Mouse (Mus musculus) mouse trophoblast stem cell (cell line): ENCODE results near the gene Rp9.

ENCODE experiments used
- in situ Hi-C, 2 experiments: fragments of 300-500 bp; cut with MseI, MboI; formaldehyde crosslinking; loops; 2 replicates in 1 of 2; 3 replicates in 1 of 2; pipeline ENCODE4 v1.15.1; 2025

Gene Rp9

DNA sequence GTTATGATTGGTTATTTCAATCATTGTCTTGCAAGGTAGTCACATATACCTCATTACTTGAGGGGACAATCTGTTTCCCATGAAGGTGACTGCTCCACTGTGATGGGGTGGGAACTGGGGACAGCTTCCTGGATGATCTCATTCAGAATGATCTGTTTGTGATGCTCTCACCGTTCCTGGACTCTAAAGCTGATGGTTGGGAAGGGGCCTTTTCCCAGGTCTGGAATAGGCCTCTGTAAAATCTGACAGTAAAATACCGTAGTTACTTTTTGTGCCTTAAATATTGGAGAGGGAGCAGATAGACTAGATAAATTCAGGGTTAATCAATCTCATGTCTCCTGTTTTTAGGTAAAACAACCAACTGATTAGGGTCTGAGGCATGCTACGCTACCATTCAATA is at the start of gene Rp9:
Gene Rp9, minus strand, starts transcription at position 101 of the 400 bp plus-strand sequence.
- in situ Hi-C loops: no loop called here

DNA sequence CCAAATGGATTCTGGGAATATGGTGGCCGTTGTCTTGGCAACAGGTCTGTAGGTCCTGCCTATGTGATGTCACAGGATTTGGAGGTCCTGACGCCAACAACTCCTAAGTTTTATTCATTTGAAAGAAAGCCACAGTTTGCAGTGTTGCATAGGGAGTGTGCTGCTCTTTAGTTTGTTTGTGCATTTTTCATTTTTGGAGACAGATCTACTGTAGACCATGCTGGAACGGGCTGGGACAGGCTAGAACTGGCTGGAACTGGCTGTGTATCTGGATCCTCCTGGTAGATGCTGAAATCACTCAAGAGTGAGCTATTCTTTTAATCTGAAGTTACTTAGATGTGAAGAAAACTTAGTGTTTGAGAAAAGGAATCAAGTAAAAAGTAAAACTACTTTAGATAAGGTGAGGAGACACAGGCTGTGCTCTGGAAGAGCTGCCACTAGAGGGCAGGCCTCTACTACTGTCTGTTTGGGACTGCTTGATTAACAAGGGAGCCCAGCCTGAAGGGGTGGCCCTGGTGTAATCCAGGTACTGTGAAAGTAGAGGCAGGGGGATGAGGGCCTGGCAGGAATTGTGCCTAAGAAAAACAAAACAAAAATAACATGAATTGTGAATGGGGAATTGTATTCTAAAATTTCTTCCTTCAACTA is 49.0 kb upstream of the Rp9 start:
- in situ Hi-C loops: no loop called here

DNA sequence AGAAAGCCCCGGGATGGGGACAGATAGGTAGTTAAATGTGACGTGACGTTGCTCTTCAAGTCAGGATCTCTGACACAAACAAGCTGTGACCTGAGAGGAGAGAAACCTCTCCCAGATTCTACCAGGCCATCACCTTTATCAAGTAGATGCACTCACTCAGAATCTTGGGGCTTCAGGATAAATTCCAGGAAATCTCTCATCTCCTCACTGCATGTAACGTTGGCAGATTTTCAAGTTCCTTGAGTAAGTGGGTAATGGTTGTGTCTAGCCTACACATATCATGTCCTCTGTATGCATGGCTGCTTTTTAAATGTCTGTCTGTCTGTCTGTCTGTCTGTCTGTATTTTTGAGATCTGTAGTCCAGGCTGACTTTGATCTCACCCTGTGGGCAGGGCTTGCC is 45.5 kb upstream of the Rp9 start:
- in situ Hi-C loops: no loop called here

DNA sequence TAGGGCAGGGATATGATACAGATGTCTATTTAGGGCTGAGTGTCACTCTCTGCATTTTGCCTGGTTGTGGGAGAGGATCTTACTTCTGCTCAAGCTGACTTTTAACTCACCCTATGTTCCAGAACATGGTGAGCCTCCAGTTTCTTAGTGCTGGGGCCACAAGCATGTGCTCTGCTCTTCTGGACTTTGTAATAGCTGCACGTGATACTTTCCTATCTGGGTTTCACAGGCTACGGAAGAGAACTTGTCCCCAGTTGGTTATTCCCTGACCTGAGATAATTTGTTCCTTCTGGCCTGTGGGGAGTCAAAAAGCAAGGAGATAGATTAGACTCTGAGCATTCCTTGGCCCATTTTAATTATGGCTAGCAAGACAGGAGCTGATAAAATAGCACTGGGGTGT is 36.0 kb upstream of the Rp9 start:
- in situ Hi-C loops: no loop called here

DNA sequence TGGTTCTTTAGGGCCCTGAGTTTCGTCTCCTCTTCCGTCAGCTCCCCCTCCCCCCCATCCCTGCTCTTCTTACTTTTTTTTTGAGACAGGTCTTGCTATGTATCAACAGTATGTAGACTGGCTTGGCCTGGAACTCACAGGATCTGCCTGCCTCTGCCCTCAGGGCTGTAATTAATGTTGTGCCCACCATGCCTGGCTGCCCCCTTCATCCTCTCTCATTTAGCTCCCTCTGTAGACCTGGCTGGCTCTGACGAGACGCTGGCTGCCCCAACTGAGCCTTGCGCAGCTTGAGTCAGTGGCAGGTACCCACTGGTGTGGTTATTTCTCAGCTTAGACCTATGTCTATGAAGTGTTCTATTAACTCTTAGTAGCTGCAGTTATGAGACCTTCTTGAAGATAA is 34.0 kb upstream of the Rp9 start:
- in situ Hi-C loops: no loop called here

DNA sequence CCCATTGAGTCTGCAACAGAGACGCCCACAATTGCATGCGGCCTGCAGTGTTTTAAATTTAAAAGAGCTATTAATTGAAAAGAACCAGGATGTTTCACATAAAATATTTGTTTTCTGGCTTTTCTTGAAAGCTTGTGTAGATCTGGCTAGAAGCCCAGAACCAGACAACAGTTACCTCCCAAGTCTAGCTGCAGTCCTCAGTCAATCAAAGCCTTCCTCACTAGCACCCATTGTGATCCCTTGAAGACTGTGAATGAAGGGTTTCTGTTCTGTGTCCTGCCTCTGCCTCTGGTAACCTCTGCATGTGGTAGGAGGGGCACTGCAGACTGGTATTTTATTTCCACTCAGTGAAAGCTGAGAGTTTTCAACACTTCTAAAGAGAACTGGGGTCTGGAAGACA is 33.4 kb upstream of the Rp9 start:
- in situ Hi-C loops: no loop called here

DNA sequence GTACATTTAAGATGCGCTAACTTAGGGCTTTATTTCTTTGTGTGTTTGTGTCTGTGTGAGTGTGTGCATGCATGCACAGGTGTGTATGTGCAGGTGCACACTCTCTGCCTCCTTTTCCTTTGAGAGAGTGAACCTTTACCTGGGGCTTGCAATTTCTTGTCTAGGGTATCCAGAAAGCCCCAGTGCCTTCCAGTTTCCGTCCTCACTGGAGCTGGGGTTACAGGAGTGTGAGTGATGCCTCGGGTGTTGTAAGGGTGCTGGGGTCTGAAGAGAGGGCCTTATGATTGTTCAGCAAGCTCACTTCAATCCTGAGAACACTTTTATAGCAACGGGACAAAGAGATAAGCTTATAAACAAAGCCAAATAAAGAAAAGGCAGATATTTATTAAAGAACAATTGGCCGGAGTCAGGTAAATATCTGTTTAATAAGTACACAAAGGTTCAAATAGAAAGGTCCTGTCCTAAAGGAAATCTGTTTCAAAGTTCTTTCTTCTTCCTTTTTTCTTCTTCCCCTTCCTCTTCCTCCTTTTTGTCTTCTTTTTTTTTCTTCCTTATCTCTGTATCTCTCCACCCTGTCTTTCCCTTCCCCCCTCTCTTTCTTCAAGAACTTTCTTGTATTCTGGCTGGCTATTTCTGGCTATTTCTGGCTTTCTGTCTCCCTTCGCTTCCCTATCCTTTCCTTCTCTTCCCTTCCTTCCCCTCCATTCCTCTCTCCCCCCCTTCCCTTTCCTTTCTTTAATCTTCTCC is 27.7 kb upstream of the Rp9 start:
- in situ Hi-C loops: no loop called here

DNA sequence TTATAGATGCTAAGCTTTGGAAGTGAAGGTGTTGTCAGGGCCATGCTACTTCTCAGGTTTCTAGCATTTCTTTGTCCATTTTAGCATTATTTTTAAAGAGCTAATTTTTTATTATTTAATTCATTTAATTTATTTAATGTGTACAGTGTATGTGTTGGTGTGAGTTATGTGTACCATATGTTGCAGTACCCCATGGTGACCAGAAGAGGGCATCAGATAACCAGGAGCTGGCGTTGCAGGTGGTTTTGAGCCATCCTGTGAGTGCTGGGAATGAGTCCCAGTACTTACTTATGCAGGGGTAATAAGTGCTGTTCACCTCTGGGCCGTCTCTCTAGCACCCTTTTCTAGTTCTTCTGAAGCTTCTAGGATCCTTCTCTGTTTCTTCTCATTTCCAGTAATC is 25.6 kb upstream of the Rp9 start:
- in situ Hi-C loops: no loop called here

DNA sequence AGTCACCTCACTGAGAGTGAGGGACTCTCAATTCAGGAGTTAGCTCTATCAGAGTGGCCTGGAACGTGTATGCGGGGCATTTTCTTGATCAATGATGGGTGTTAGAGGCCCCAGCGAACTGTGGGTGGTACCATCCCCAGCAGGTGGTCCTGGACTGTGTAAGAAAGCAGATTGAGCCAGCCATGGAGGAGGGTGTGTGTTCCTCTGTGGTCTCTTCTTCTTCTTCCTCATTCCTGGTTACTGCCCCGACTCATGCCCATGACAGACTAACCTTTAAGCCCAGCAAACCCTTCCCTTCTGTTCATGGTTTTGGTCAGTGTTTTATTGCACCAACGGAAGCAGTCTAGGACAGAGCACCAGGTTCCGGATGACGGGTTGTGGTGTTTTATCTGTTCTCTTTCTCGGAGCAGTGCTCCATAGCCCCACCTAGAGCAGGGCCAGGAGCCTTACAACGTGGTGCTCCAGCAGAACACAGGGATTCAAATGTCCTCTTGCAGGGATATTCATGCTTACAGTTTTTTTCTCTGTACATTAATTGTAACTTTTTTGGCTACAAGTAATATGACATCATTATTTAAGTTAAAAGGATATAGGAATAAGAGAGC is 24.8 kb upstream of the Rp9 start:
- in situ Hi-C loops: no loop called here

DNA sequence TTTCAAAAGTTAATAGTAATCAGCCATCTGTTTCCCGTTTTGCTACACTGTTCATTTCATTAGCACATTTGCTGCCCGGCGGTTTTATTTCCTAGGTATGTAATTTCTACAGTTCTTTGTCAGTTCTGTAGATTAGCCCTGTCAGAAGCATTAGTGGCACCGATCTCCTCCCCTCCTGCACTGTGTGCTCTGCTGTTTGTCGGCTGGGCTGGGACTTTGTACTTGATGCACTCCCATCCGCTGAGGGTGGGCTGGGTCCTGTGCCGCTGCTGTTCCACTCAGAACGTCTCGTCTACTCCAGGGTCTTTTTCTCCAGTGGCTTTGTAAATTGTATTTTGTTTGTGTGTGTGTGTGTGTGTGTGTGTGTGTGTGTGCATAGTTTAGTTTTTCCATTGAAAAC is 19.4 kb upstream of the Rp9 start:
- in situ Hi-C loops: no loop called here

DNA sequence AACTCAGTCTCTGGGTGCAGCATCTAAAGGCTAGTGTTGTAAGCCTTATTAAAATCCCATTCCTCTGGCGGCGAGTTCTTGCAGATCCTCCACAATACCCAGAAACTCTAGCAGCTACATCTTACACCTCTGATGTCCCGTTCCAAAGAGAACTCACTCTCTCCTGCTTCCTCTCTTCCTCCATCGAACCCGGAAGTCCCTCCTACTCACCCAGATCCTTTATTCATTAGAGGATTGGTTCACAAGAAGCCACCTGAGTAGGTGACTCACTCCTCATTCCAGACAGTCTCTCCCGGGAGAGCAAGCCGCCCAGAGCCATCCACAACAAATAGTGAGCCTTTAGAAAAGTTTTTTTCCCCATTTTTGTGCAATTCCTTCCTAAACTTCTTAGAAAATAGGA is 16.7 kb upstream of the Rp9 start:
- in situ Hi-C loops: no loop called here

DNA sequence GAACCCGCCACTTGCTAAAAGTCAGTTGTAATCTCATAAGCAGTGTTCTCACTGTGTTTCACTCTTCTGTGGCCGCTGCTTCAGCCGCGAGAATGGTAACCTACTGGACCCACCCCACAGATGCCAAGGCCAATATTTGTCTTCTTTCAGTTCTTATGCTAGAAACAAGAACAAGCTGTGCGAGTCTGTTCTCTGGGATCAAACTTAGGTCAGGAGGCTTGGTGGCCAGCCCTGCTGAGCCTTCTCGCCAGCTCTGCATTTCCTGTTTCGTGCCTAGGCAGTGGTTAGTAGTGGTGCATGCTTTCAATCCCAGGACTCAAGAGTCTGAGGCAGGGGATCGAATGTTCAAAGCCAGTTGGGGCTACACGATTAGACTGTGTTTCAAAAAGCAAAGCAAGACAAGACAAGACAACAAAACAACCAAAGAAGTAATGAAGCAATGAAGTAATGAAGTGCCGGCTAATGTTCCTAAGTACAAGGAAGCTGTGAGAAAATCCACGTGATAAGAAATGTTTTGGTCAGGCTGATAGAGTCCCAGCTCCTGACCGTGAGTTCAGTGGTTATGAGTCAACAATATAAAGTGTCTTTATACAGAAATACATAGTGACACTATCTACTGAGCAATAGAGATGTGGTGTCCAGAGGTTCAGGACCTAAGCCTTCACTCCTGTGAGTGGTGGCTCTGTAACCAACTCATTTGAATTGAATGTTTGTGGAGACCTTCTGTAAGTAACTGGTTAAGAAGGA is 15.2 kb upstream of the Rp9 start:
- in situ Hi-C loops: no loop called here

DNA sequence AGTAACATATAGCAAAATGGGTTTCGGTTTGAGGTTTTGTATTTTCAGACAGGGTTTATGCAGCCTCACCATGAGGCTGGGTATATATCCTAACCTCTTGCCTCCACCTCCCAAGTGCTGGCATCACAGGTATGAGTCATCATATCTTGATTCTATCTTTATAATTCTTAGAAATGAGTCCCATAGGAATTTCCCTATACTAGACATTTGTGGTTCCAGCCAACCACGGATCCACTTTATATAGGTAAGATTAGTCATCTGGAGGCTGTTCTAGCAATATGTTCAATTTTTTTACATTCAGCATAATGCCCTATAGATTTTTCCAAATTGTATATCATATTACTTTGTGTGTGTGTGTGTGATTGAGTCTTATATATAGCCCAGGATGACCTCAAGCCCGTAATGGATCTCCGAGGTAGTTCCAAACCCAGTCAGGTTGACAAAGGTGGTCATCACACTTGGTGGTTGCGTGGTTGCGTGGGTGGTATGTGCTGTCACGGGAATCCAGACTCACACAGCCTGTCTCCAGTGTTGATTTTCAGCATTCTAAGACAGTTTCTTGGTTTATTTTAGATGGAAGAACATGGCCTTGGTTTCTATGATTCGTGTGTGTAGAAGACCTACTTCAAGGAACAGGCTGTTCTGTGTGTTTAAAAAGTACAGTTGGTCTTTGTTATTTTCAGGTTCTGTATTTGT is 14.5 kb upstream of the Rp9 start:
- in situ Hi-C loops: no loop called here

DNA sequence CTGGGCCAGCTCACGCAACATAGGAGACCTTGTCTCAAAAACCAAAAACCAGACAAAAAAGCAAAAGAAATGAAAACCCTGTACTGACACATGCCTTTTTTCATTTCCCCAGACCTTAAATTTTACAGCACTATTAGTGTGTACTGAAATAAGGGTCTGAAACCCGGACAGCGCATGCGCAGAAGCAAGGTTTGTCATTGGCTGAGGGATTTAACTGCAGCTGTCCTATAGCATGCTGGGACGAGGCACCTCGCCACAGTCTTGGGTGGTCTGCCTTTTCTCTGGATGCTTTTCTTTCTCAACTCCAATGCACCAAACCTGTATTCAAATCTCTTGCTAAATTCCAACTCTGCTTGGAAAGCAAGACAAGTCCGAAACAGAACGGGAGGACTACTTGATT is 9.4 kb upstream of the Rp9 start:
- in situ Hi-C loops: no loop called here

DNA sequence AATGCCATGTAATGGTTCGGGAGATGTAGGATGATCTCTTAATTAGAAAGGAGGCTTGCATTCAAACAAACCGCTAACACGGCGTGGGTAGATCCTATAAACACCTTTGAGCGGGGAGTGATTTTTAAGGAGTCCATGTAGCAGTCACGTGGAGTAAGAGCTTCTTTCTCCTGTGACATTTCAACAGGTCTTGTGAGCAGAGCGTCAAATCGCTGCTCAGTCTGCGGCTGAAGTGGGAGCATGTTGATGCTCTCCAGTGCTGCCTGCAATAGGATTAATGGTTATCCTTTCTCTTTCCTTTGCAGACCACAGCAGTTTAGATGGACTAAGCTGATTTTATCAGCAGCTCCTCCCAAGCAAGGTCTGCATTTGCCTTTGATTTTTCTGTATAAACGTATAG is 6.7 kb upstream of the Rp9 start:
- in situ Hi-C loops: no loop called here

DNA sequence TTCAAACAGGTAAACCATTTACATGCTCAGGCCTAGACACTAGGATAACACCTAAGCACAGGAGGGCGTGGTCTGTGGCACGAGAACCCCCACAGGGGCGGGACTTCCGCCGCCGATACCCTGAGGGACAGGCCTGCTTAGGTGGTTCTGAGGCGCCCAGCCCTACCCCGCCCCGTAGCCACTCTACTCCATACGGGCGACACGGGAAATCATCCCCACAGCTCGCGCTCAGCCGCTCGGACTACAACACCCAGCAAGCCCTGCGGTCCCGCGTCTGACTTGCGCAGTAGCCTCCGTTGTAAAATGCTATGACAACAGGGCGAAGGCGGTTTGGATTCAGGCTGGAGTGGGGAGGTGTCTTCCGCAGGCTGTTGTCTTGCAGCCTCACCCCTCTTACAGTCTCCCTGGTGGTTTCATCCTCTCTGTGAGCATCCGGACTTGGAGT is 5.9 kb upstream of the Rp9 start, which contains the start of gene Bbs9:
Gene Bbs9, plus strand, starts transcription at position 292 of the 445 bp plus-strand sequence.
- in situ Hi-C loops: no loop called here

DNA sequence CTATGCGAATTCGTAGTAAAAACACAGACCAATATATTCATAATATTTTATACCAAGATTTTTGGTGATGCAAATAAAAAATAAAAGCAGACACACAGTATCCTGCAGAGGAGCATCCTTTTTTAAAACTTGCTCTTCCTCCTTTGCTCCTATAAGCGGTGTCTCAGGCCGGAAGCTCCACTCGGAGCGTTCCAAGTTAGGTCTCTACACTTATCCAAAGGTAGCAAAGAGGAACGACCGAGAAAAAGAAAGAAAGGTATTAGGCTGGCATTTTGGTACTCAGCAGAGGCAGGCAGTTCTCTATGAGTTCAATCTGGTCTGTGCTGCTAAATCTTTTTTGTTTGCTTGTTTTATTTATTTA is 664 bp downstream of the Rp9 start:
- in situ Hi-C loops: no loop called here

DNA sequence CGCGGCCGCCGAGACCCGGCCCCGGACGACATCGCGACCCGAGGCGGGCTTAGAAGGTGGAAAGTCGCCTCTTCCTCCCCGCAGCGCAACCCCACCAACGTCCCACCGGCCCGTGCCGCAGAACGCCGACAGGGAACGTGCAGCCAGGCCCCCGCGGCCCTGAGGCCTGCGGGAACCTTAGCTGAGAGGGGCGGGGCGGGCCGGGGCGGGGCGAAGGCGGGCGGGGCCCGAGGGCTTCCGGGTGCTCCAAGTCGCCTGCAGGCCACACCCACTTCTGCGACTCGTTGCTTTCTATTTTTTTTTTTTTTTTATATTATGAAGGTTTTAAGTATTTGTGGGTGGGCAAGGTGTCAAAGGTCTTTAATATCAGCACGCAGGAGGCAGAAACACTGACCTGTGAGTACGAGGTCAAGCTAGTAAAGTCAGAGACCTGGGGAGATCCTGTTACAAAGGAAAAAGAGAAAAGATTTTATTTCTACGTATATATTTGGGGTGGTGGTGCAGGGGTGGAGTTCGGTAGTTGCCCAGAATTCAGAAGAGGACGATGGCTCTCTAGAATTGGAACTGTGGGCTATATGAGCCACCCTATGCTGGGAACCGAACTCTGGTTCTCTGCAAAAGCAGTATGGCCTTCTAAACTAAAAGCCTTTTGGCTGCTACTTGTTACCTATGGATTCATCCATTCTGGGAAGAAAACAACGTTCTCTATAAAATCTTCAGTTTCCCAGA is 1.2 kb downstream of the Rp9 start:
- in situ Hi-C loops: no loop called here

DNA sequence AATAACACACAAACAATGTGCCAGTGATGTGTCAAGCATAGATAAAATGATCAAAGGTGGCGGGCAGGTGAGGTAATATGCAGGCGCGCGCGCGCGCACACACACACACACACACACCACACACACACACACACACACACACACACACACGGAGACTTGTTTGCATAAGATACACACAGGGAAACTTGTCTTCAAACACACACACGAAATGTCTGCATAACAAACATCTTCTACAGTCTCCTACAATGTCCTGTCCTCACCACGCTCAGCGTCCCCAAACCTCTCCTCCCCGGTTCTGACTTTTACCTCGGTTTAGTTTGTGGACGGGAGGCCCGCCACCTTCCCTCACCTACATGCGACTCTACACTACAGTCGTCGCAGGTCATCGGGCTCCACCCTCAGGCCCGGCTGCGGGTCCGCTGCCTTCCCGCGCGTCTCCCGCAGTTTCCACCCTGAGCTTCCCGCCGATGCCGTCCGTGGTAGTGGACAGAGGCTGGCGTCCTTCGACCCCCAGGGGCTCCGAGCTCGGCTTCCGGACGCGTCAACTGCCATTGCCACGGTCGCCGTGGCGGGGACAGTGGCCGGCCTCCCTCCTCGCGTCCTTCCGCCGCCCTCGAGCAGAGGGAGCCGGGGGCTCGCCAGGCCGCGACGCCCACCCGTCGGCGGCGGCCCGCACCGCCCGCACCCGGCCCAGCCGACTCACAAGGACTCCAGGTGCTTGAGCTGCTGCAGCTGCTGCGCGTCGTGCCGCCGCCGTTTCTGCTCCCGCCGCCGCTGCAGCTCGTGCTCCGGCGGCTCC is 2.0 kb downstream of the Rp9 start:
- in situ Hi-C loops: no loop called here

DNA sequence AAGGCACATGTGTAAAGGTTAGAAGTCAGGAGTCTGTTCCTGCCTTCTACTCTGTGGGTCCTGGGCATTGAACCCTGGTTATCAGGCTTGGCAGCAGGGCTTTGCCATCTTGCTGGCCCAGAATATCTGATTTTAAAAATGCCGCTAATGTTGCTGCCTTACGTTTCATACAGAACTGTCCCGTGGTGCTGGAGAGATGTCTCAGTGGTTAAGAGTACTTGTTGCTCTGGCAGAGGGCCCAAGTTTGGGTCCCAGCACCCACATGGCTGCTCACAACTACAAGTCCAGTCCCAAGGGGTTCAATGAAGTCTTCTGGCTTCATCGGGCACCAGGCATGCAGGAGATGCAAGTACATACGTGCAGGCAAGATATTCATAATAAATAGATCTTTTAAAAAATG is 3.3 kb downstream of the Rp9 start:
- in situ Hi-C loops: no loop called here
